In genomic region chr11:50827010-50827953, GRCm38 (mm10) we compare ENCODE assay signal across 8 mouse cellular contexts. TPM values are rescaled to one million over a fixed set of nuclear protein-coding genes. Genes with fewer than 3 reads are reported as not detected.
DNase-seq lines count a peak whose midpoint lies in the region; ATAC-seq lines count a peak whose summit lies in the region.

Gene Zfp354c (minus strand): TSS chr11:50827724.

- 0 out of 2 replicates have a peak, but pooled peaks cover 5% of the 10 kb centered on the region for H3K4me1 ChIP-seq in intestine, embryonic 15.5 days (replicated peaks)

- H3K4me2 ChIP-seq in intestine, embryonic 15.5 days (replicated peaks), result peak within 1 kb of the TSS; percentile 62

- H3K27me3 ChIP-seq in intestine, embryonic 15.5 days (replicated peaks), result no peaks in the 10 kb centered on the region

- no peaks in the 10 kb centered on the region; the same call in 1 of the 2 replicates for H3K9me3 ChIP-seq in intestine, embryonic 15.5 days

- under 1% methylated on average over 45 of the region's 45 CpGs for WGBS in intestine, embryonic 15.5 days

- 0 out of 2 replicates have a peak within 1 kb of the TSS, but pooled peaks have one; percentile 32 for H3K27ac ChIP-seq in intestine, embryonic 15.5 days

- peak within 1 kb of the TSS; percentile 92 for H3K4me3 ChIP-seq in intestine, embryonic 15.5 days (replicated peaks)

- intact Hi-C loops in left cerebral cortex, postnatal 14 days (cut with DNase I), result no loop called here

- peak; percentile 98 for ATAC-seq in intestine, embryonic 15.5 days
- peak; percentile 100 for ATAC-seq in megakaryocyte-erythroid progenitor cell, adult 5-6 weeks (replicated peaks; ENCODE audit: low FRiP score, low TSS enrichment, poor library complexity, severe bottlenecking)

- H3K36me3 ChIP-seq in intestine, embryonic 15.5 days, result peaks cover 5% of the 10 kb centered on the region; the same call in 1 of the 2 replicates

- H3K9ac ChIP-seq in intestine, embryonic 15.5 days, result peak within 1 kb of the TSS; percentile 91

- DNase-seq in adrenal gland, adult 18-20 months (ENCODE audit: low spot score in 2 of 2), result peak; percentile 77 to 79
- peak; percentile 93 for DNase-seq in embryo, embryonic 10 days (ENCODE audit: low spot score)
- peak; percentile 85 for DNase-seq in gastrocnemius, postnatal 25 days
- peak; percentile 82 to 88 for DNase-seq in left cerebral cortex, postnatal 14 days (ENCODE audit: low spot score in 2 of 2)
- peak; percentile 88 for DNase-seq in right cerebral cortex, postnatal 25 days
- DNase-seq in urinary bladder, postnatal 36 days (ENCODE audit: low spot score in 2 of 2), result peak; percentile 74 to 88

RNA-seq across cellular contexts. Expression of gene Zfp354c, which starts in this region (rescaled TPM):
- total RNA-seq in adrenal gland, adult 18-20 months (2021), result 1 to 10 TPM; 4.3 to 4.8 TPM
- 1 to 10 TPM; 4.3 to 5.0 TPM for total RNA-seq in gastrocnemius, postnatal 25 days (2021)
- polyA plus RNA-seq in intestine, embryonic 15.5 days (2015; fragmentation: Nextera tagmentation; extraction: Ambion mirVana), result 15.0 and 16.3 TPM in 2 replicates
- total RNA-seq in left cerebral cortex, postnatal 14 days (2021), result 10 to 100 TPM; 50.3 to 55.3 TPM
- total RNA-seq in megakaryocyte-erythroid progenitor cell, adult 5-6 weeks (2014; fragmentation: Nextera tagmentation), result 2.2 and 15.8 TPM in 2 replicates
- 0.38 and 2.8 TPM in 2 replicates for total RNA-seq in megakaryocyte-erythroid progenitor cell, adult 5-6 weeks (2017)

Comparison
In these comparisons a context has a peak if more than half of its experiments do, and no peak if none do; other contexts are left out.
1. Peak in every context shown above with its lines: DNase-seq, ATAC-seq, H3K4me3 ChIP-seq and H3K27ac ChIP-seq.